Mouse (Mus musculus) olfactory bulb, adult 2 months (tissue): ENCODE results near the gene Zcchc7. TPM values are rescaled to one million over a fixed set of nuclear protein-coding genes. Genes with fewer than 3 reads are reported as not detected.
A peak's percentile ranks its signal among the peaks of the same experiment; 100 is the strongest.
"Not testable (repeated sequence)": the region's sequence is repeated elsewhere in the genome, so short reads cannot be mapped to it uniquely, and the experiment has no call there.

ENCODE experiments used
- H3K27ac ChIP-seq: fragments of 200-500 bp; 2 replicates; pipeline ENCODE4 v1.5.1; 2012; ENCODE audit warnings: low read depth, low read length; ENCODE audit not compliant: insufficient read depth
- H3K4me1 ChIP-seq: fragments of 200-500 bp; 2 replicates; pipeline ENCODE4 v1.6.1; 2012; ENCODE audit warnings: low read length; ENCODE audit not compliant: control insufficient read depth, insufficient read depth
- H3K4me3 ChIP-seq: fragments of 200-500 bp; 2 replicates; pipeline ENCODE4 v1.5.1; 2012; ENCODE audit warnings: mild to moderate bottlenecking, low read depth, low read length, moderate library complexity; ENCODE audit not compliant: insufficient read depth
- CTCF ChIP-seq: fragments of 200-500 bp; IDR thresholded peaks from 2 replicates; pipeline ENCODE4 v1.5.1; 2012; ENCODE audit warnings: low read depth, mild to moderate bottlenecking, low read length, moderate library complexity; ENCODE audit not compliant: insufficient read depth
- POLR2A ChIP-seq: fragments of 200-500 bp; IDR thresholded peaks from 2 replicates; pipeline ENCODE4 v1.6.1; 2012; ENCODE audit warnings: mild to moderate bottlenecking, low read depth, low read length, moderate library complexity; ENCODE audit not compliant: insufficient read depth
- WGBS: fragments of 180-500 bp; shearing (Covaris S2); methylation state at CpG from one replicate; pipeline ENCODE4 v1.1.7; 2018; 5-methylcytosine and 5-hydroxymethylcytosine counted together
- polyA plus RNA-seq: library from polyadenylated mRNA; stranded (reverse); fragments of >200 nt; gene quantifications from 2 replicates; pipeline ENCODE4 v1.2.4, GENCODE M21; 2012; ENCODE audit warnings: low replicate concordance; ENCODE audit not compliant: missing spikeins, insufficient read depth, insufficient read length

Zcchc7 gene
- polyA plus RNA-seq, 1 experiment = not detected

DNA sequence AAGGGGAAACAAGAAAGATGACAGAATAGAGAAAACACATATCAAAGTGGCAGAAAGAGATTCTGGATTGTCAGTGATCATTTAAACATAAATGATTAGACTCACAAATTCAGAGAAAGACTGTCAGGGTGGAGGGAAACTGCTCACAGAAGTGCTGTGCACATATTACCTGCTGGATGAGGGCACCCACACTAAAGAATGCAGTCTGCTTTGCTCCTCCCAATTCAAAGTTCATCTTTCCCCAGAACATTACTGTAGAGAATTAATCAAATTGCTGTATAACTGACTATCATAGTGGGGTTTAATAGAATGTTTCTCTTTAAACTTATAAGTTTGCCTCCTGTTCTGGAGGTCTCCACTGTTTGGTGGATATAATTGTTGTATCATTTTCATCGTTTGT lies 15.2 kb upstream of the Zcchc7 start:
- H3K27ac ChIP-seq = no peak overlapping the region
- TF ChIP-seq CTCF = no peak
- H3K4me1 ChIP-seq = no peaks in the 10 kb centered on the region
- WGBS = 85% methylated on average over 1 of the region's 1 CpGs
- no peak overlapping the region for H3K4me3 ChIP-seq

DNA sequence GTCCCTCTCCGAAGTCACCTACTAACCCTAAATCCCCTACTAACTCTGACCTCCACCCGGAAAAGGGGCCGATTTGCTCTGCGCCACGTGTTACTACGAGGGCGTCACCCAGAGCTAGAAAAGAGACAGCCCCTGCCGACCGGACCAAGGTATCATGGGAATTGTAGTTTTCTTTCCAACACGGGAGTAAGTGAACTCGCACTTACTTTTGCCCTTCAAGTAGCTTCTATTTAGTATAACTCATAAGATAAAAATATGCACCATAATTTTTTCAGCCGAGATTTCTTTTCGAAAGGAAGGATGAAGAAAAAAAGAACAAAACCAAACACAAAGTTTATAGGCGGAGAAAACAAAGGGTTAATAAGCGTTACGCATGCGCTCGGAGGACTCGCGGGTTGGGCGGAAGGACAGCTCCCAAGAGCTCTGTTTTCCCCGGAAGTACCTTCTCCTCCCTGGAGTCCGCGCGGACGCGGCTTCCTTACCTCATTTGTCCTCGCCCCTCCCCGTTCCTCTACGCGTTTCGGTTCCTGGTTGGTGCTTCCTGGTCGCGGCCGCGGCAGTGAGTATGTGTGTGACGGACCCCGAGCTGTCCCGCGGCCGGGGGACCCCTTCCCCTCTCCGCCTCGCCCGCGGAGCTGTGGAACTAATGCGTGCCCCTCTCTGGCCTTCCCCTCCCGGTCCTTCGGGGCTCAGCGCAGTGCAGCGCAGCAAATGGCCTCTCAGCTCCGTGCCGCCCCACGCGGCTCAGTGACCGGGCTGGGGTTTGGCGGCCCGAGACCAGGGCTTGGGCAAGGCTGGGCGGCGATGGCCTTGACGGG lies 666 bp downstream of the Zcchc7 start:
- WGBS = under 1% methylated on average over 60 of the region's 60 CpGs
- Histone ChIP-seq H3K4me3 (peak overlapping the region; percentile 98), H3K27ac (peak overlapping the region; percentile 79), H3K4me1 (no peaks in the 10 kb centered on the region; the same call in 1 of the 2 replicates)
- TF ChIP-seq POLR2A = peak; percentile 68; the same call in 1 of the 2 replicates
- no peak for TF ChIP-seq CTCF

DNA sequence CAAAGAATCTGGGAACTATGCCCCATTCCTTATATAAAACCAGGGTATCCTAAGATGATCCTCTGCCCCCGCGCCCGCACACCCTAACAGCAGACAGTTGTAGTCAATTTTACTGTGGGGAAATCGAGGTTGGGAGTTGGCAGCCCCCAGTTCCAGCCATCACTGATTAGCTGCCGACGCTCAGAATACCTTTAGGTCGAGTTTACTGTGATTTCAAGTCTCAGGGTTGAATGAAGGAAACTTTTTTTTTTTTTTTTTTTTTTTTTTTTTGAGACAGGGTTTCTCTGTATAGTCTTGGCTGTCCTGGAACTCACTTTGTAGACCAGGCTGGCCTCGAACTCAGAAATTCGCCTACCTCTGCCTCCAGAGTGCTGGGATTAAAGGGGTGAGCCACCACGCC lies 1.5 kb downstream of the Zcchc7 start:
- WGBS = 7% methylated on average over 10 of the region's 10 CpGs
- H3K4me3 ChIP-seq = peak overlapping the region; percentile 84
- not testable (repeated sequence) for H3K4me1 ChIP-seq, H3K27ac ChIP-seq

DNA sequence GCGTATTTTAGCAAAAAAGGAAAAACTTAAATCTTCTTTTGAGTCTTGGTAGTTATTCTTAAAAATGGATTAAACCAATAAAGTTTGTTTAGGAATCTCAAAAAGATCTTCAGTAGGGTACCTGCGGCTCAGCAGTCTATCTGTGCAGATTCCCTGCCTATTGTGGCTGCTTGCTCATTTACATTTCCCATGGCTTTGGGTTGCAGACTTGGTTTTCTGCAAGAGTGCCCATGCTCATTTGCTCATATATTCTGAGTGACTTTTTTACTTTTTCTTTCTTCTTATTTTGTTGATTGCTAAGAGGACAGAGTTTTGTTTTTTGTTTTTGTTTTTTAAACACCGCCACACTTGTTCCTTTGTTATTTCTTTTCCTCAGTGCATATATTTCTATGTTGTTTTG lies 19.2 kb downstream of the Zcchc7 start:
- WGBS = 87% methylated on average over 3 of the region's 3 CpGs
- Histone ChIP-seq H3K27ac (no peak overlapping the region), H3K4me3 (no peak overlapping the region)

DNA sequence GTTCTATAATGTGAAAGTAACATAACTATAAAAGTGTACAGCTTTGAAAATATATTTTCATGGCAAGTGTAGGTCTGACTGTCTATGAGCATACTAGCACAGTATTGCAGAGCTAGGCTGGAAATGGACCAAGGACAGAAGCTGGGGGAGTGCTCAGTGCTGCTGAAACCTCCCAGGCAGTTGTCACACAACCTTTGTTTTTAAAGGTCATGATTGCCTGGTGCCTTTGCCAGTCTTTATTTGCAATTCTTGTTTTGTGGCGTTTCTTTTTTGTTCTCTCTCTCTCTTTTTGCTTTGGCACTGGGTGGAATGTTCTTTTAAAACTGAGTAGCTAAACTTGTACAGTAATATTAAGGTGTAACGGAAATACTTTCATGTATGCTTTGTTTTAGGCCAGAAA lies 21.0 kb downstream of the Zcchc7 start:
- Histone ChIP-seq H3K27ac (no peak overlapping the region), H3K4me3 (no peak overlapping the region), H3K4me1 (no peaks in the 10 kb centered on the region)
- WGBS = 57% methylated on average over 2 of the region's 2 CpGs
- TF ChIP-seq CTCF = no peak
- no peak for TF ChIP-seq POLR2A

More for the DNA sequence above, 19.2 kb downstream of the Zcchc7 start:
- no peaks in the 10 kb centered on the region for H3K4me1 ChIP-seq
- TF ChIP-seq CTCF = no peak
- TF ChIP-seq POLR2A = no peak

DNA sequence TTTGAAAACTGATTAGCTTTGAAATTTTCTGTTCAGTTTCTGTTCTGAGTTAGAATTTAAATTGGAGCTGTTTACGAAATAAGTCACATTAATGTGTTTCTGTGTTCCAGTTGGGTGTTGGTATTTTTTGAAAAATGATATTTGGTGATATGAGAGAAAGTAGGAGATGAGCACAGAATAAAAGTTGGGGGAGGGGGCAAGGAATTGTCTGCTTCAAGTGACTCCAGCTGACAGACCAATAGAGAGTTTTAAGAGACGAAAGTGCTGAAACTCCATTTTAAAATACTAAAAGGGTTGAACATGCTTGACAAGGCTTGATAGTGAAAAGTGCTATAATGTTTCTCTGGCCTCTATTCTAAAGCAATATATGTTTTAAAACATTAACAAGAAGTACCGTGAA lies 21.4 kb downstream of the Zcchc7 start:
- no peaks in the 10 kb centered on the region for H3K4me1 ChIP-seq
- no peak overlapping the region for H3K4me3 ChIP-seq
- TF ChIP-seq CTCF (no peak), POLR2A (no peak)
- WGBS = 93% methylated on average over 3 of the region's 3 CpGs
- no peak overlapping the region for H3K27ac ChIP-seq

DNA sequence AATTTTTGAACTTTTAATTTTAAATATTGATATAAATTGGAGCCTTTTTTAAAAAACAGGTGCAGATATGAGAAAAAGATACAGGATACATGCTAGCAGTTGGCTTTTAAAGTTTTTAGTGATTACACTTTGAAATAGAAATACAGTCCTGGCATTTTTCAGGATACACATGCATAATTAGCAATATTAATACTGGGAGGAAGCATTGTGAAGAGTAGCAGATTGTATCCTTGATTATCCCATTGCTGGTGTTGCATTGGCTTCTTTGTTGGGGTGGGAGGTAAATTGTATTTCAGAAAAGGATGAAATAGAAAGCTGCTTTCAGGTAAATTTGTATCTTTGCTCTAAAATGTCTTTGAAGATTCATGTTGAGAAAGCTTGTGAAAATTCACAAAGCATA lies 22.0 kb downstream of the Zcchc7 start:
- Histone ChIP-seq H3K4me3 (no peak overlapping the region), H3K27ac (no peak overlapping the region), H3K4me1 (no peaks in the 10 kb centered on the region)
- TF ChIP-seq CTCF = no peak
- no peak for TF ChIP-seq POLR2A

DNA sequence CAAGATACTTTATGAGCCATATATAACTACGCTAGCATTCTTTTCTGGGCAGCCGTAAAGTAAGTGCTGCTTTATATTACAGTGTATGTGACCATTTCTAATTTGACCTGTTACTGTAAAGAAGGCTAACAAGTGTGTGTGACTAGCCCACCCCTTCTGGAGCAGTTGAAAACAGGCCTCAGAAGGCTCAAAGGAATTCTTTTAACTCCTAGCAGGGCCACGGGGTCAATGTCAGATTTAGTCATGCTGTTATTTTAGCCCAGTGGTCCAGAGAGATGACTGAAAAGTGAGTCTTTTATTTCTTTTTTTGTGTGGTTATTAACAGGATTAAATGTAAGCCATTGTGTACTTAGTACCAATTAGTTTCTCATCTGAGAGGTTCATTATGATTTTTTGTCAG lies 22.6 kb downstream of the Zcchc7 start:
- no peak overlapping the region for H3K4me3 ChIP-seq
- H3K4me1 ChIP-seq = no peaks in the 10 kb centered on the region
- WGBS = 82% methylated on average over 3 of the region's 3 CpGs
- TF ChIP-seq CTCF (no peak), POLR2A (no peak)
- H3K27ac ChIP-seq = no peak overlapping the region

DNA sequence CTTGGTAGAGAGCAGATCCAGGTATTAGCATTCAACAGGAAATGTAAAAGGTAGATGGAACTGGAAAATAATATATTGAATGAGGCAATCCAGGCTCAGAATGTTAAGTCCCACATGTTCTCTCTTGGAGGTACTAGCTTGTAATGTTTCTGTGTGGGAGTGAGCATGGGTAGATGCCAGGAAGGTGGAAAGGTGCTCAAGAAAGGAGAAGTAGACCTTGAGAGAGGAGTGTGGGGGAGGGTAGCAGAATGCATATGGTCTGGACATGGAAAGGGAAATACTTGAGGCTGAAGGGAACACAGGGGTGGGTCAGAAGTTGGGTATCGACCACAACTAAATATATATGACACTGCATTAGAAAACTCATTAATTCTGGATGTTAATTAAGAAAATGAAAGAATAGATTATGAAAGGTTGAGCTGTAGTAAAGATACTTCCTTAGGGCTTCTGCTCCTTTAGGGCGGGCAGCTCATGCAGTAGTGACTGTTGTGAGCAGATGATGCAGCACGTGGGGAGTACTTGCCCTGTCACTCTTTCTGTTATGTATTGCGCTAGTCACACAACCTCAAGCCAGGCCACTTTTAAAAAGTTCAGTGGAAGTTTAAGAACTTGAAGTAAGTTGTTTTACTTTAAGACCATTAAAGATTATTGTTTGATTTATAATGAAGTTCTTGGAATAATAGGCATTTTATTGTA lies 24.9 kb downstream of the Zcchc7 start:
- Histone ChIP-seq H3K4me1 (0 out of 2 replicates have a peak, but pooled peaks cover 3% of the 10 kb centered on the region), H3K4me3 (no peak overlapping the region), H3K27ac (no peak overlapping the region)
- TF ChIP-seq POLR2A = no peak
- no peak for TF ChIP-seq CTCF
- 82% methylated on average over 4 of the region's 4 CpGs for WGBS
